Mouse (Mus musculus): Measurements from ENCODE around the gene Gm45140. TPM values are rescaled to one million over a fixed set of nuclear protein-coding genes. Genes with fewer than 3 reads are reported as not detected.
A peak's percentile ranks its signal among the peaks of the same experiment; 100 is the strongest.

The Gm45140 gene
- total RNA-seq, 2 experiments from 2014 or later, result 1.3 to 12.8 TPM

GRCm38 (mm10) chr6:87805448-87805847, 30.1 kb downstream of the Gm45140 start:
- ATAC-seq (replicated peaks; ENCODE audit: low FRiP score, poor library complexity, severe bottlenecking), result no peak

GRCm38 (mm10) chr6:87804886-87805285, 30.7 kb downstream of the Gm45140 start:
- no peak for ATAC-seq (replicated peaks; ENCODE audit: low FRiP score, poor library complexity, severe bottlenecking)

GRCm38 (mm10) chr6:87804036-87804435, 31.6 kb downstream of the Gm45140 start:
- no peak for ATAC-seq (replicated peaks; ENCODE audit: low FRiP score, poor library complexity, severe bottlenecking)

GRCm38 (mm10) chr6:87802462-87802861, 33.1 kb downstream of the Gm45140 start:
- no peak for ATAC-seq (replicated peaks; ENCODE audit: low FRiP score, poor library complexity, severe bottlenecking)

GRCm38 (mm10) chr6:87799576-87799975, 36.0 kb downstream of the Gm45140 start:
- peak; percentile 68 for ATAC-seq (replicated peaks; ENCODE audit: low FRiP score, poor library complexity, severe bottlenecking)

- ATAC-seq (replicated peaks; ENCODE audit: low FRiP score, poor library complexity, severe bottlenecking), result no peak
Measured at GRCm38 (mm10) chr6:87797321-87797720, 38.3 kb downstream of the Gm45140 start.

GRCm38 (mm10) chr6:87796251-87796880, 39.2 kb downstream of the Gm45140 start:
- peak; percentile 39; the same call in 1 of the 2 replicates for ATAC-seq (replicated peaks; ENCODE audit: low FRiP score, poor library complexity, severe bottlenecking)

- ATAC-seq (replicated peaks; ENCODE audit: low FRiP score, poor library complexity, severe bottlenecking), result no peak
Measured at GRCm38 (mm10) chr6:87795385-87796150, 40.0 kb downstream of the Gm45140 start.

- no peak for ATAC-seq (replicated peaks; ENCODE audit: low FRiP score, poor library complexity, severe bottlenecking)
Measured at GRCm38 (mm10) chr6:87793821-87794510, 41.6 kb downstream of the Gm45140 start.

GRCm38 (mm10) chr6:87791826-87792225, 43.8 kb downstream of the Gm45140 start:
- ATAC-seq (replicated peaks; ENCODE audit: low FRiP score, poor library complexity, severe bottlenecking), result no peak

GRCm38 (mm10) chr6:87790779-87791480, 44.7 kb downstream of the Gm45140 start:
- peak; percentile 87 for ATAC-seq (replicated peaks; ENCODE audit: low FRiP score, poor library complexity, severe bottlenecking)

GRCm38 (mm10) chr6:87789791-87790190, 45.8 kb downstream of the Gm45140 start:
- no peak for ATAC-seq (replicated peaks; ENCODE audit: low FRiP score, poor library complexity, severe bottlenecking)

- 0 out of 2 replicates have a peak, but pooled peaks have one; percentile 7 for ATAC-seq (replicated peaks; ENCODE audit: low FRiP score, poor library complexity, severe bottlenecking)
Measured at GRCm38 (mm10) chr6:87788896-87789587, 46.6 kb downstream of the Gm45140 start.

GRCm38 (mm10) chr6:87788266-87788895, 47.2 kb downstream of the Gm45140 start:
- no peak for ATAC-seq (replicated peaks; ENCODE audit: low FRiP score, poor library complexity, severe bottlenecking)

- ATAC-seq (replicated peaks; ENCODE audit: low FRiP score, poor library complexity, severe bottlenecking), result no peak
Measured at GRCm38 (mm10) chr6:87787108-87787890, 48.3 kb downstream of the Gm45140 start.

- no peak for ATAC-seq (replicated peaks; ENCODE audit: low FRiP score, poor library complexity, severe bottlenecking)
Measured at GRCm38 (mm10) chr6:87786621-87787020, 49.0 kb downstream of the Gm45140 start.

- ATAC-seq (replicated peaks; ENCODE audit: low FRiP score, poor library complexity, severe bottlenecking), result no peak
Measured at GRCm38 (mm10) chr6:87784033-87784432, 51.6 kb downstream of the Gm45140 start.

GRCm38 (mm10) chr6:87780546-87781301, 54.9 kb downstream of the Gm45140 start:
- ATAC-seq (replicated peaks; ENCODE audit: low FRiP score, poor library complexity, severe bottlenecking), result no peak

Measured in erythroblast, adult 5-6 weeks (primary cell).